Mouse (Mus musculus): ENCODE data around the gene Gm14406. TPM values are rescaled to one million over a fixed set of nuclear protein-coding genes. Genes with fewer than 3 reads are reported as not detected.
"Not testable (repeated sequence)": the region's sequence is repeated elsewhere in the genome, so short reads cannot be mapped to it uniquely, and the experiment has no call there.

The Gm14406 gene
- total and polyA plus RNA-seq, 2 experiments from 2014 or later, result not detected

DNA sequence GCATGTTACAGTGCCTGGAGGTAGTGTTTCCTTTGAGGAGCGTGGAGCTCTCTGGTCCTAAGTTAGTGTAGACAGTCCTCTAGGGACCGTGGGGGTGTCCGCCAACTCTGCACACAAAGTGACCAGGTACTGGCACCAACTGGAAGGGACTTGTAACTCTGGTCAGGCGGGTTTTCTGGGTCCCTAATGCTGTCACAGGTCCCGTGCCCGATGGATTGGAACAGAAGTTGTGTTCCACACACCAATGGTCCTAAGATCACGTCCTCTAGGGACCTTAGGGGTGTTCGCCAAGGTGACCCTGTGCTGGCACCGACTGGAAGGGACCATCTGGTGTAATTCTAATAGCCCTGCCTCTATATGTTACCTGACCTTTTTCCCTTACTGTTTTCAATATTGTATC, 42.1 kb downstream of the Gm14406 start:
- no peak overlapping the region for H3K9ac ChIP-seq (replicated peaks; ENCODE audit: low read depth, low read length)
- H3K4me1 ChIP-seq (ENCODE audit: control insufficient read depth, insufficient read depth), result no peaks in the 10 kb centered on the region
- H3K4me3 ChIP-seq (ENCODE audit: low read depth, low read length), result no peak overlapping the region
- no peaks in the 10 kb centered on the region for H3K36me3 ChIP-seq (replicated peaks; ENCODE audit: control insufficient read depth, insufficient read depth, low read length)
- no peak overlapping the region for H3K4me2 ChIP-seq (ENCODE audit: low read depth, low read length)
- no peak for ATAC-seq (ENCODE audit: insufficient read depth, low read depth)
- TF ChIP-seq CTCF (IDR thresholded peaks at IDR 0.05; ENCODE audit: low read depth), result no peak
- TF ChIP-seq EP300 (IDR thresholded peaks at IDR 0.05; ENCODE audit: low read depth), result no peak
- no peak overlapping the region for H3K27ac ChIP-seq (ENCODE audit: low read depth)
- no peak for DNase-seq (ENCODE audit: low spot score)
- 66% methylated on average over 9 of the region's 9 CpGs for WGBS
- H3K9me3 ChIP-seq (replicated peaks; ENCODE audit: control insufficient read depth, low read length), result no peaks in the 10 kb centered on the region
- no peaks in the 10 kb centered on the region for H3K27me3 ChIP-seq (ENCODE audit: control insufficient read depth, insufficient read depth, low read length)

DNA sequence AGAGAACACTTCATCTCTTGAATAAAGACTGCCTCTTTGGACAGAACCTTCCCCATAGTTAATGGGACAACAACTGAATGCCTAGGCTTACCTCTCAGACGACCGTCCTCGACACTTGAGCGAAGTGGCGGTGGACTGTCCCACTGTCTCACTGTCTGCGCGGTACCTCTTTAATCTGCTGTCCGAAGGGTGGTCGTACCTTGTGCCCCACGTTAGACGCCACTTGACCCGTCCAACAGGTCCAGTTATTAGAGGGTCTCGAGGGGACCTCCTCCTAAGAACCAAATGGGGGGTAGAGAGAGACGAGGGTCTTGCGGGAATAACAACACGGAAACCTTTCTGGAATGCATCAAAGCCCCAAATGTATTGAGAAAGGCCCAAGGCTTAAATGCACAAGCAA, 53.8 kb downstream of the Gm14406 start:
- H3K27me3 ChIP-seq (ENCODE audit: control insufficient read depth, insufficient read depth, low read length); H3K9ac ChIP-seq (replicated peaks; ENCODE audit: low read depth, low read length); DNase-seq (ENCODE audit: low spot score); H3K4me2 ChIP-seq (ENCODE audit: low read depth, low read length); H3K27ac ChIP-seq (ENCODE audit: low read depth); H3K9me3 ChIP-seq (replicated peaks; ENCODE audit: control insufficient read depth, low read length); ATAC-seq (ENCODE audit: insufficient read depth, low read depth); H3K4me1 ChIP-seq (ENCODE audit: control insufficient read depth, insufficient read depth); H3K4me3 ChIP-seq (ENCODE audit: low read depth, low read length); H3K36me3 ChIP-seq (replicated peaks; ENCODE audit: control insufficient read depth, insufficient read depth, low read length): not testable (repeated sequence)
- WGBS, result 83% methylated on average over 16 of the region's 16 CpGs

GRCm38 (mm10) chr2:177523674-177524073, 54.3 kb downstream of the Gm14406 start:
- WGBS, result 80% methylated on average over 6 of the region's 6 CpGs
- H3K4me1 ChIP-seq (ENCODE audit: control insufficient read depth, insufficient read depth); ATAC-seq (ENCODE audit: insufficient read depth, low read depth); H3K9me3 ChIP-seq (replicated peaks; ENCODE audit: control insufficient read depth, low read length); H3K9ac ChIP-seq (replicated peaks; ENCODE audit: low read depth, low read length); DNase-seq (ENCODE audit: low spot score); H3K4me3 ChIP-seq (ENCODE audit: low read depth, low read length); H3K4me2 ChIP-seq (ENCODE audit: low read depth, low read length); H3K27ac ChIP-seq (ENCODE audit: low read depth); H3K36me3 ChIP-seq (replicated peaks; ENCODE audit: control insufficient read depth, insufficient read depth, low read length); H3K27me3 ChIP-seq (ENCODE audit: control insufficient read depth, insufficient read depth, low read length): not testable (repeated sequence)

- Histone ChIP-seq H3K4me1 (ENCODE audit: control insufficient read depth, insufficient read depth) (no peaks in the 10 kb centered on the region), H3K27me3 (ENCODE audit: control insufficient read depth, insufficient read depth, low read length) (no peaks in the 10 kb centered on the region), H3K4me3 (ENCODE audit: low read depth, low read length) (no peak overlapping the region), H3K4me2 (ENCODE audit: low read depth, low read length) (no peak overlapping the region), H3K27ac (ENCODE audit: low read depth) (no peak overlapping the region), H3K9ac (replicated peaks; ENCODE audit: low read depth, low read length) (no peak overlapping the region), H3K36me3 (replicated peaks; ENCODE audit: control insufficient read depth, insufficient read depth, low read length) (no peaks in the 10 kb centered on the region), H3K9me3 (replicated peaks; ENCODE audit: control insufficient read depth, low read length) (peaks cover 5% of the 10 kb centered on the region; the same call in 1 of the 2 replicates)
- DNase-seq (ENCODE audit: low spot score), result no peak
- ATAC-seq (ENCODE audit: insufficient read depth, low read depth), result no peak
- no peak for TF ChIP-seq EP300 (IDR thresholded peaks at IDR 0.05; ENCODE audit: low read depth)
- no peak for TF ChIP-seq CTCF (IDR thresholded peaks at IDR 0.05; ENCODE audit: low read depth)
- whole genome bisulfite sequencing, result 79% methylated on average over 20 of the region's 20 CpGs
Observed at GRCm38 (mm10) chr2:177523061-177523460, 54.9 kb downstream of the Gm14406 start.

DNA sequence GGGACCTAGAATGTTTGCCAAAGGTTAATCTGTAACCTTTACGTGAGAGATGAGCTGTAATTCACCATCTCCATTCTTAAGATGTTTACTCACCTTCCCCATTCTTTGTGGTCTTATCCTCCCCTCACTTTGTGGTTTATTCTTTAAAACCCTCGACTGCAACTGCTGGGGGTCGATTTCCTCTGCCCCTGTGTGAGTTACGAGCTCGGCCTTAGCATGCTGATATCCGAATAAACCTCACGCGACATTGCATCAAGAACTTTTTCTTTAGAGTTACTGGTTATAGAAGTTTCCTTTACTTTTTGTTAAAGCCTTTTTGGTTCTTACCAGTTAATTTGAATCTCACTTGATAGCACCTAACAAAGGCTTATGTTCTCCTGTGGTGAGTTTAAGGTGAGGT, 58.0 kb downstream of the Gm14406 start:
- H3K4me1 ChIP-seq (ENCODE audit: control insufficient read depth, insufficient read depth), result no peaks in the 10 kb centered on the region
- DNase-seq (ENCODE audit: low spot score) (no peak), ATAC-seq (ENCODE audit: insufficient read depth, low read depth) (no peak)
- 76% methylated on average over 8 of the region's 8 CpGs for WGBS
- H3K36me3 ChIP-seq (replicated peaks; ENCODE audit: control insufficient read depth, insufficient read depth, low read length), result no peaks in the 10 kb centered on the region
- no peak overlapping the region for H3K4me3 ChIP-seq (ENCODE audit: low read depth, low read length)
- H3K4me2 ChIP-seq (ENCODE audit: low read depth, low read length), result no peak overlapping the region
- H3K27ac ChIP-seq (ENCODE audit: low read depth), result no peak overlapping the region
- no peak overlapping the region for H3K9ac ChIP-seq (replicated peaks; ENCODE audit: low read depth, low read length)
- H3K27me3 ChIP-seq (ENCODE audit: control insufficient read depth, insufficient read depth, low read length), result no peaks in the 10 kb centered on the region
- peaks cover 5% of the 10 kb centered on the region for H3K9me3 ChIP-seq (replicated peaks; ENCODE audit: control insufficient read depth, low read length)
- no peak for TF ChIP-seq EP300 (IDR thresholded peaks at IDR 0.05; ENCODE audit: low read depth)
- TF ChIP-seq CTCF (IDR thresholded peaks at IDR 0.05; ENCODE audit: low read depth), result no peak

Other genes with a start within 250 kb of the Gm14406 start
- 0.53 and 0.89 TPM in 2 replicates for gene Gm14418, start 179.9 kb downstream of the Gm14406 start, total RNA-seq (2014; rRNA removed; ENCODE audit: low replicate concordance)
- gene Gm14418, start 179.9 kb downstream of the Gm14406 start, polyA plus RNA-seq (2015; fragmentation: Nextera tagmentation; extraction: Ambion mirVana), result 3.7 and 5.7 TPM in 2 replicates
- gene Zfp970, start 113.5 kb downstream of the Gm14406 start, total RNA-seq (2014; rRNA removed; ENCODE audit: low replicate concordance), result 11.9 TPM in 2 replicates
- gene Zfp970, start 113.5 kb downstream of the Gm14406 start, polyA plus RNA-seq (2015; fragmentation: Nextera tagmentation; extraction: Ambion mirVana), result 8.3 and 9.1 TPM in 2 replicates
- 0.66 and 2.0 TPM in 2 replicates for gene Gm14403, start 80.0 kb downstream of the Gm14406 start, total RNA-seq (2014; rRNA removed; ENCODE audit: low replicate concordance)
- gene Gm14403, start 80.0 kb downstream of the Gm14406 start, polyA plus RNA-seq (2015; fragmentation: Nextera tagmentation; extraction: Ambion mirVana), result 6.0 and 6.1 TPM in 2 replicates
- gene Gm14322, start 181.1 kb upstream of the Gm14406 start, total RNA-seq (2014; rRNA removed; ENCODE audit: low replicate concordance), result 3.4 TPM in 1 of 2 replicates, not detected in the other
- gene Gm14322, start 181.1 kb upstream of the Gm14406 start, polyA plus RNA-seq (2015; fragmentation: Nextera tagmentation; extraction: Ambion mirVana), result 3.2 and 3.5 TPM in 2 replicates